Mouse (Mus musculus) intestine, embryonic 14.5 days (tissue): Measurements from ENCODE around the gene Ltbp4. TPM values are rescaled to one million over a fixed set of nuclear protein-coding genes. Genes with fewer than 3 reads are reported as not detected.

Experiments
- ATAC-seq: fragments of 200-750 bp; cut with Nextera tagmentation; replicated peaks from 2 replicates; pipeline ENCODE4 v1.8.0; 2017; ENCODE audit warnings: low read depth, moderate number of reproducible peaks, moderate TSS enrichment, moderate library complexity; ENCODE audit not compliant: low FRiP score, low TSS enrichment
- DNase-seq: peaks from one replicate; pipeline ENCODE4 v3.0.0-alpha.2; 2018; ENCODE audit warnings: low spot score
- H3K27ac ChIP-seq: fragments of 300-500 bp; sonication (generic); 2 replicates; pipeline ENCODE4 v1.5.1; 2014; ENCODE audit warnings: low read depth, mild to moderate bottlenecking, control low read depth
- H3K27me3 ChIP-seq: fragments of 300-500 bp; sonication (generic); replicated peaks from 2 replicates; pipeline ENCODE4 v1.6.1; 2014; ENCODE audit warnings: low read length, control low read depth; ENCODE audit not compliant: control insufficient read depth, insufficient read depth
- H3K36me3 ChIP-seq: fragments of 300-500 bp; sonication (generic); 2 replicates; pipeline ENCODE4 v1.6.1; 2014; ENCODE audit warnings: low read length, control low read depth; ENCODE audit not compliant: control insufficient read depth, insufficient read depth
- H3K4me1 ChIP-seq: fragments of 300-500 bp; sonication (generic); replicated peaks from 2 replicates; pipeline ENCODE4 v1.6.1; 2014; ENCODE audit warnings: low read length, control low read depth, mixed read lengths; ENCODE audit not compliant: control insufficient read depth, insufficient read depth
- H3K4me2 ChIP-seq: fragments of 300-500 bp; sonication (generic); 2 replicates; pipeline ENCODE4 v1.6.1; 2014; ENCODE audit warnings: low read length
- H3K4me3 ChIP-seq: fragments of 300-500 bp; sonication (generic); 2 replicates; pipeline ENCODE4 v1.5.1; 2014; ENCODE audit warnings: low read depth, low read length, control low read depth, mixed read lengths
- H3K9ac ChIP-seq: fragments of 300-500 bp; sonication (generic); 2 replicates; pipeline ENCODE4 v1.6.1; 2014; ENCODE audit warnings: mild to moderate bottlenecking, low read length
- H3K9me3 ChIP-seq: fragments of 300-500 bp; sonication (generic); 2 replicates; pipeline ENCODE4 v1.6.1; 2016; ENCODE audit warnings: low read length, control low read depth; ENCODE audit not compliant: control insufficient read depth
- WGBS: fragments of 180-500 bp; shearing (Covaris S2); extraction: QIAGEN DNeasy Blood & Tissue Kit; methylation state at CpG from one replicate; pipeline ENCODE4 v1.1.7; 2014; 5-methylcytosine and 5-hydroxymethylcytosine counted together
- polyA plus RNA-seq: library from polyadenylated mRNA; unstranded; fragments of >200 nt; fragmentation: Nextera tagmentation; extraction: Ambion mirVana; gene quantifications from 2 replicates; pipeline ENCODE4 v1.2.1, GENCODE M21; 2014

The Ltbp4 gene
- polyA plus RNA-seq, 1 experiment from 2014 or later: 110 TPM

GRCm38 (mm10) chr7:27345444-27345843 is 8.0 kb upstream of the Ltbp4 start:
- ATAC-seq: no peak
- H3K27me3 ChIP-seq: no peaks in the 10 kb centered on the region
- H3K9ac ChIP-seq: no peak overlapping the region
- no peak overlapping the region for H3K27ac ChIP-seq
- no peak overlapping the region for H3K4me2 ChIP-seq
- 21% methylated on average over 6 of the region's 6 CpGs for whole genome bisulfite sequencing
- no peak for DNase-seq
- no peaks in the 10 kb centered on the region for H3K4me1 ChIP-seq
- H3K9me3 ChIP-seq: no peaks in the 10 kb centered on the region
- no peak overlapping the region for H3K4me3 ChIP-seq
- peaks cover 46% of the 10 kb centered on the region for H3K36me3 ChIP-seq

- 51% methylated on average over 4 of the region's 4 CpGs for whole genome bisulfite sequencing
- no peak for ATAC-seq
- Histone ChIP-seq H3K27me3 (peaks cover 4% of the 10 kb centered on the region; the same call in 1 of the 2 replicates), H3K4me3 (no peak overlapping the region), H3K4me2 (no peak overlapping the region), H3K9ac (no peak overlapping the region), H3K9me3 (no peaks in the 10 kb centered on the region), H3K4me1 (no peaks in the 10 kb centered on the region), H3K27ac (no peak overlapping the region), H3K36me3 (peaks cover 25% of the 10 kb centered on the region)
- DNase-seq: no peak
Observed at GRCm38 (mm10) chr7:27342595-27342994, 5.1 kb upstream of the Ltbp4 start.

GRCm38 (mm10) chr7:27339519-27339918 is 2.0 kb upstream of the Ltbp4 start:
- peaks cover 14% of the 10 kb centered on the region for H3K36me3 ChIP-seq
- H3K27me3 ChIP-seq: peaks cover 25% of the 10 kb centered on the region
- H3K4me1 ChIP-seq: peaks cover 14% of the 10 kb centered on the region; the same call in 1 of the 2 replicates
- WGBS: 28% methylated on average over 7 of the region's 7 CpGs
- H3K9me3 ChIP-seq: no peaks in the 10 kb centered on the region
- H3K9ac ChIP-seq: no peak overlapping the region
- DNase-seq: no peak
- H3K4me2 ChIP-seq: no peak overlapping the region
- H3K27ac ChIP-seq: no peak overlapping the region
- ATAC-seq: no peak
- H3K4me3 ChIP-seq: no peak overlapping the region

GRCm38 (mm10) chr7:27339114-27339513 is 1.6 kb upstream of the Ltbp4 start:
- ATAC-seq: no peak
- H3K27me3 ChIP-seq: peaks cover 29% of the 10 kb centered on the region
- H3K4me3 ChIP-seq: no peak overlapping the region
- H3K9me3 ChIP-seq: no peaks in the 10 kb centered on the region
- no peak overlapping the region for H3K9ac ChIP-seq
- H3K36me3 ChIP-seq: peaks cover 12% of the 10 kb centered on the region
- DNase-seq: no peak
- no peak overlapping the region for H3K27ac ChIP-seq
- H3K4me2 ChIP-seq: no peak overlapping the region
- 79% methylated on average over 4 of the region's 4 CpGs for WGBS
- peaks cover 18% of the 10 kb centered on the region; the same call in 1 of the 2 replicates for H3K4me1 ChIP-seq

GRCm38 (mm10) chr7:27335928-27336823 is 1.3 kb downstream of the Ltbp4 start:
- peaks cover 32% of the 10 kb centered on the region for H3K4me1 ChIP-seq
- peak overlapping the region; percentile 44 for H3K27ac ChIP-seq
- H3K4me2 ChIP-seq: peak overlapping the region; percentile 65
- no peaks in the 10 kb centered on the region for H3K9me3 ChIP-seq
- ATAC-seq (peak; percentile 70), DNase-seq (peak; percentile 98)
- H3K36me3 ChIP-seq: no peaks in the 10 kb centered on the region
- WGBS: under 1% methylated on average over 47 of the region's 47 CpGs
- H3K27me3 ChIP-seq: peaks cover 35% of the 10 kb centered on the region
- H3K4me3 ChIP-seq: peak overlapping the region; percentile 44
- peak overlapping the region; percentile 43 for H3K9ac ChIP-seq

- Histone ChIP-seq H3K9ac (no peak overlapping the region), H3K36me3 (no peaks in the 10 kb centered on the region), H3K4me3 (0 out of 2 replicates have a peak overlapping the region, but pooled peaks have one; percentile 44), H3K9me3 (no peaks in the 10 kb centered on the region), H3K27me3 (peaks cover 39% of the 10 kb centered on the region), H3K4me2 (peak overlapping the region; percentile 65), H3K27ac (no peak overlapping the region), H3K4me1 (peaks cover 32% of the 10 kb centered on the region)
- ATAC-seq (no peak), DNase-seq (no peak)
- 53% methylated on average over 15 of the region's 15 CpGs for WGBS
Observed at GRCm38 (mm10) chr7:27335011-27335720, 2.3 kb downstream of the Ltbp4 start.

- peak overlapping the region; percentile 18 for H3K4me3 ChIP-seq
- peak overlapping the region; percentile 18; the same call in 1 of the 2 replicates for H3K9ac ChIP-seq
- H3K4me2 ChIP-seq: peak overlapping the region; percentile 62
- DNase-seq (no peak), ATAC-seq (no peak)
- 0 out of 2 replicates have a peak overlapping the region, but pooled peaks have one; percentile 43 for H3K27ac ChIP-seq
- H3K9me3 ChIP-seq: no peaks in the 10 kb centered on the region
- peaks cover 46% of the 10 kb centered on the region for H3K27me3 ChIP-seq
- no peaks in the 10 kb centered on the region for H3K36me3 ChIP-seq
- WGBS: 4% methylated on average over 32 of the region's 32 CpGs
- peaks cover 34% of the 10 kb centered on the region for H3K4me1 ChIP-seq
Observed at GRCm38 (mm10) chr7:27334405-27334911, 3.0 kb downstream of the Ltbp4 start.

GRCm38 (mm10) chr7:27333316-27333941 is 4.1 kb downstream of the Ltbp4 start:
- Histone ChIP-seq H3K27me3 (peaks cover 49% of the 10 kb centered on the region), H3K4me1 (peaks cover 35% of the 10 kb centered on the region), H3K36me3 (no peaks in the 10 kb centered on the region), H3K4me2 (peak overlapping the region; percentile 62), H3K9me3 (no peaks in the 10 kb centered on the region), H3K9ac (peak overlapping the region; percentile 63), H3K4me3 (peak overlapping the region; percentile 55), H3K27ac (peak overlapping the region; percentile 88)
- ATAC-seq (no peak), DNase-seq (peak; percentile 76)
- WGBS: under 1% methylated on average over 36 of the region's 77 CpGs
